Mouse (Mus musculus): Measurements from ENCODE around the gene Igfbp7. TPM values are rescaled to one million over a fixed set of nuclear protein-coding genes. Genes with fewer than 3 reads are reported as not detected.

Gene Igfbp7
- total RNA-seq, 2 experiments from 2014 or later, result 435 to 466 TPM

DNA sequence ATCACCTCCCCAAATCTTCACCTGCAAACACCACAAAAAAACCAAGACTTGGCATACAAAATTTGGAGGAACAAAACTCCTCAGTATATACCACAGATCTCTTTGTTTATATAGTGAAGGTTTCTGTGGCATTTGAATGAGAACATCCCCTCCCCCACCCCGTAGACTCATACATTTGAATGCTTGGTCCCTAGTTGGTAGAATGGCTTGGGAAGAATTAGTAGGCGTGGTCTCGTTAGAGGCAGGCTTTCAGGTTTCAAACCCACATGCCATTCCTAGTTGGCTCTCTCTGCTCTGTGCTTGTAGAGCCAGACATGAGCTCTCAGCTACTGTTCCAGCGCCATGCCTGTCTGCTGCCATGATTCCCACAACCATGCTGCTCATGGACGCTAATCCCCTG lies 26.2 kb downstream of the Igfbp7 start:
- DNase-seq, result no peak

DNA sequence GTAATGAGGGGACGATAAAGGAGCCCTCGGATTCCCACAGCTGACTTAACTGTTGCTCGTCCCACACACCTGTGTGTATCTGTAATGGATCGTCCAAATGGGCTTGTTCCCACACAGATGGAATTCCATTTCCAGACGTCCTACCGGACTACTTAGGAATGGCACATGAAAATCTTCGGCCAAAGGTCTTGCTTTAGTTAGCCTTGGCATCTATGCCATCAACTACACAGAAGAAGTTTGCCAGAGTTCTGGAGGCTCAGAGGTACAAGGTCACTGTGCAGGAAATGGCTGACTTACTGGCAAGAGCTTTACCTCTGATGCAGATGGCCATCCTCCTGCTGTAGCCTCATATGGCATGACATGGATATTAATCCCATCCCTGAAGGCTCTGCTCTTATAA lies 26.6 kb downstream of the Igfbp7 start:
- no peak for DNase-seq
- intact Hi-C loops (cut with DNase I), result no loop called here

More for the DNA sequence above, 26.2 kb downstream of the Igfbp7 start:
- intact Hi-C loops (cut with DNase I), result no loop called here

- intact Hi-C loops (cut with DNase I), result no loop called here
- DNase-seq, result no peak
Measured at GRCm38 (mm10) chr5:77380321-77380901, 27.4 kb downstream of the Igfbp7 start.

GRCm38 (mm10) chr5:77379434-77380135 lies 28.3 kb downstream of the Igfbp7 start:
- intact Hi-C loops (cut with DNase I), result no loop called here
- DNase-seq, result no peak

DNA sequence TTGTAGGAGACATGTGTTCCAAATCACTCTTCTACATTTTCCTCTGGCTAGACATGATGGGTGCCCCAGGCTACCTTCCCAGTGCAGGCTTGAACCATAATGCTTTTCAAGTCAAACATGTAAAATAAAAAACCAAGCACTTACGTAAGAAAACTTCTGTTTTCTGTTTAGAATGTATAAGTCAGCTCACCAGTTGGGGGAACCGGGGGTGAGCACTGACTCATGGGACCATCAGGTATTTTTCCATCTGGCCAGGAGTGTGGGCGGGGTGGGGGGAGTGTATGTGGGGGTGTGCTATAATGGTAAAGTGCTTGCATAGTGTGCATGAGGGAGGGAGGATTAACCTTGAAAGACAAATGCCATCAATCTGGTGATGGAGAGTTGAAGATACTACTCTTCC lies 29.8 kb downstream of the Igfbp7 start:
- intact Hi-C loops (cut with DNase I), result no loop called here
- DNase-seq, result no peak

DNA sequence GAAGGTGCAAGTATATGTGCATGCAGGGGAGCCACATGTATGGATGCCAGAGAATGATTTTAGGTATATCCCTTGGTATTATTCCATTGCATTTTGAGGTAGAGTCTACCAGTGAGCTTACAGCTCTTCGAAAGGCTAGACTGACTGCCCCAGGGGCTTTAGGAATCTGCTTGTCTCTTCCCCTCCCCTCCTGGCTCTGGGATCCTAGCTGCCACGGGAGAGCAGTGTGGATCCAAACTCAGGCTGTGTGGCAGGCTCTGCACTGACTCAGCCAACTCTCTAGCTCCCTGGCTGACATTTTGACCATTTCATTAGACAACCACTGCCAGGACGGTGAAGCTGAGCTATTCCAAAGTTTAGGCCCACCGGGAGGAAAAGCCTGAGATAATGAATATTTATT lies 32.3 kb downstream of the Igfbp7 start:
- no peak for DNase-seq
- intact Hi-C loops (cut with DNase I), result no loop called here

GRCm38 (mm10) chr5:77374945-77375344 lies 32.9 kb downstream of the Igfbp7 start:
- DNase-seq, result no peak
- intact Hi-C loops (cut with DNase I), result no loop called here

DNA sequence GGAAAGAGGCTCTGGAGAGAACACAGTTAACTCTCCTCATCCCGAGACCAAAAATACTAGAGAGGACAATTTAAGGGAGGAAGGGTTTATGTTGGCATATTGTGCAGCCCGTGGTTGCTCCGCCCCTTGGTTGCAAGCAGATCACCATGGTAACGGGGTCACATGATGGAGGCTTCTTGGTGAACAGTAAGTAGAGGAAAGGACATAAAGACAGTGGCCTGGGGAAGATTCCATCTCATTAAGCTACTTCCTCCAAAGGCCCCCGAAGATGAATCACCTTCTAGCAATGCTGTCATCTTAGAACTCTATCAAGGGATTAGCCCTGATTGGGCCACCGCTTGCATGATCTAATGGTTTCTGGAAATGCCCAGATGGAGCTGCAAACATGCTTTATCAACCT lies 35.1 kb downstream of the Igfbp7 start:
- peak; percentile 63 to 67 for DNase-seq
- intact Hi-C loops (cut with DNase I), result no loop called here

DNA sequence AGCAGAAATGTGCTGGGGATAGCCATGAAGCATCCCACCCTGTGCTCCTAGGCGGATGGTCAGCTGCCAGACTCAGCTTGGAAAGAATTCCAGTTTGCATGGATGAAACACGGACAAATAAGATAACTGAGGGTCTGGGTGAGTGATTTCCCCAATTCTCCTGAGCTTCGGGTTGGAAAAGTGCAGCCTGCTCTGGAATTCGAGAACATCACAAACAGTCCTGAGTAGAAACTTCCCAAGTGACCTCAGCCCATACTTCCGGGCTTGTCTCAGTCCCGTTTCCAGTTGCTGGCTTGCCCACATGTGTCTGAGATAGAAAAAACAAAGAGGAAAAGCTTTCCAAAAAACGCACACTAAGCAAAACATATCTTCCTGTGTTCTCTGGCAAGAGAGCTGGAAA lies 35.6 kb downstream of the Igfbp7 start:
- intact Hi-C loops (cut with DNase I), result no loop called here

DNA sequence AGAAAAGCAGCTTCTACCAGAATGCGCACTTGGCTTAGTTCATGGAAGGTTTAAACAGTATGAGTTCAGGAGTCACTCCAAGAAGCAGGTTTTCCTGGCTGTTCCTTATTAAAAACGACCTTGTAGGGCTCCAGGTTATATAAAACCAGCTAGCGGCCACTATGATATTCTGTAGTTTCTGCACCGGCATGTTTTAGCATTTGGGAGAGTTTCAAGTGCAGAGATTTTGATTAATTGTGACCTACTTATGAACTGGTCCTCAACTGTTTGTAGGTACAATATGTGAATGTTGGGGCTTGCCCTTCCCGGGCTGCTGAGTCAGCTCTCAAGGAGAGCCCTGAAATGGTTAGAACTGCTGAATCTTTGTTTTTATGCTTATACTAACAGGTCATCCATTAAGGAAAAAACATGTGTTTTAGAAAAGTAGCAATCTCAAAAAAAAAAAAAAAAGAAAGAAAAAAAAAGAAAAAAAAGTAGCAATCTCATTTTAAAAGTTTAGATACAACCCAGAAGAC lies 37.4 kb downstream of the Igfbp7 start:
- intact Hi-C loops (cut with DNase I), result no loop called here
- no peak for DNase-seq

More for the DNA sequence above, 35.6 kb downstream of the Igfbp7 start:
- peak; percentile 73 to 76 for DNase-seq

DNA sequence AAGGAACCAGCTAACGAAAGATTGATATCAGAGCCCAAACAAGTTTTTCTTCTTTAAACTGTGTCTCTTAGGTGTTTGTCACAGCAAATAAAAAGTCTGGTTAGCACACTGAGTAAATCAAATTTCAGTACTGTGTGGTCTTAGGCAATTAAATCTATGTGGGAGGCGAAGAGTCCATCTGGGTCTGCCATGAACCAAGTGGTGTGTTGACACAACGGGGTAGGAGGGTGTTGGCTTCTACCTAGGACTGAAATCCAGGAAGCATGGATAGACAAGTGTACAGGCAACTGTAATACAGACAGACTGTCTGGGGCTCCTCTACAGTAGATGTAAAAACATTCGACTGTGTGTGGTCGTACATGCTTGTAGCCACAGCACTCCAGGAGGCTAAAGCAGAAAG lies 38.4 kb downstream of the Igfbp7 start:
- intact Hi-C loops (cut with DNase I), result no loop called here
- no peak for DNase-seq

- intact Hi-C loops (cut with DNase I), result no loop called here
Measured at GRCm38 (mm10) chr5:77368194-77368593, 39.6 kb downstream of the Igfbp7 start.

GRCm38 (mm10) chr5:77367682-77368081 lies 40.2 kb downstream of the Igfbp7 start:
- peak in 1 of 2 experiments; percentile 47 for DNase-seq
- intact Hi-C loops (cut with DNase I), result loop anchor here (2.0 kb wide), 1 partner anchor 25 kb away; no protein-coding TSS in a partner anchor

More at GRCm38 (mm10) chr5:77368194-77368593, 39.6 kb downstream of the Igfbp7 start:
- no peak for DNase-seq

GRCm38 (mm10) chr5:77367145-77367544 lies 40.7 kb downstream of the Igfbp7 start:
- intact Hi-C loops (cut with DNase I), result loop anchor here (2.0 kb wide), 1 partner anchor 26 kb away; no protein-coding TSS in a partner anchor
- no peak for DNase-seq

GRCm38 (mm10) chr5:77366313-77366712 lies 41.5 kb downstream of the Igfbp7 start:
- intact Hi-C loops (cut with DNase I), result loop anchor here (2.0 kb wide), 1 partner anchor 26 kb away; no protein-coding TSS in a partner anchor
- peak in 1 of 2 experiments; percentile 55 for DNase-seq

GRCm38 (mm10) chr5:77364443-77365038 lies 43.3 kb downstream of the Igfbp7 start:
- intact Hi-C loops (cut with DNase I), result no loop called here
- DNase-seq, result no peak

- DNase-seq, result no peak
- intact Hi-C loops (cut with DNase I), result no loop called here
Measured at GRCm38 (mm10) chr5:77363650-77364049, 44.2 kb downstream of the Igfbp7 start.

- no peak for DNase-seq
- intact Hi-C loops (cut with DNase I), result no loop called here
Measured at GRCm38 (mm10) chr5:77362120-77362519, 45.7 kb downstream of the Igfbp7 start.

DNA sequence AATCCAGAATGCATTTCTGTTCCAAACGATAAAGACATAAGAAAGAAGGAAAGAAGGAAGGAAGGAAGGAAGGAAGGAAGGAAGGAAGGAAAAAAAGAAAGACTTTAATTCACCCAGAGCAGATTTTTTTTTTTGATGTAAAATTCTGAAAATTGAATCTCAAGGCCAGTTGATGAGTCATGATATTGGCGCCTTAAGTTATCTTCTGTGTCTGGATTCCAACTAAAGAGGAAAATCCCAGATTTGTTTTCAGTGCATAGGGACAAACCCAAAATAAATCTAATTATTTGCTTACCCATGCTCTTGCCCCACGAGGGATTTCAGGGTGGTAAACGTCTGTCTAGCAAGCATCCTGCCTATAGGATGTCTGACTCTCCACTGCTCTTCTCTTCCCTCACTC lies 46.8 kb downstream of the Igfbp7 start:
- DNase-seq, result no peak
- intact Hi-C loops (cut with DNase I), result no loop called here

- intact Hi-C loops (cut with DNase I), result loop anchor here (5.0 to 10.0 kb wide), 2 partner anchors 47 to 215 kb away; partner anchors contain the start of gene Igfbp7
- no peak for DNase-seq
Measured at GRCm38 (mm10) chr5:77359971-77360370, 47.9 kb downstream of the Igfbp7 start.

GRCm38 (mm10) chr5:77358347-77358746 lies 49.5 kb downstream of the Igfbp7 start:
- peak; percentile 72 to 76 for DNase-seq
- intact Hi-C loops (cut with DNase I), result loop anchor here (5.0 to 10.0 kb wide), 2 partner anchors 49 to 216 kb away; partner anchors contain the start of gene Igfbp7

All from heart, postnatal 10 days (tissue).